Mouse (Mus musculus) cortical plate, adult 2 months (tissue): Measurements from ENCODE around the gene Dnase2a.

Experiments used
- CTCF ChIP-seq: fragments of 200-500 bp; IDR thresholded peaks from 2 replicates; pipeline ENCODE4 v1.5.1; 2011; ENCODE audit warnings: mild to moderate bottlenecking, control low read depth, low read length; ENCODE audit not compliant: insufficient read depth; ENCODE audit errors: extremely low read depth
- POLR2A ChIP-seq: fragments of 200-500 bp; IDR thresholded peaks from 2 replicates; pipeline ENCODE4 v1.6.1; 2011; ENCODE audit warnings: mild to moderate bottlenecking, low read length, control low read depth; ENCODE audit not compliant: insufficient read depth; ENCODE audit errors: extremely low read depth

DNA sequence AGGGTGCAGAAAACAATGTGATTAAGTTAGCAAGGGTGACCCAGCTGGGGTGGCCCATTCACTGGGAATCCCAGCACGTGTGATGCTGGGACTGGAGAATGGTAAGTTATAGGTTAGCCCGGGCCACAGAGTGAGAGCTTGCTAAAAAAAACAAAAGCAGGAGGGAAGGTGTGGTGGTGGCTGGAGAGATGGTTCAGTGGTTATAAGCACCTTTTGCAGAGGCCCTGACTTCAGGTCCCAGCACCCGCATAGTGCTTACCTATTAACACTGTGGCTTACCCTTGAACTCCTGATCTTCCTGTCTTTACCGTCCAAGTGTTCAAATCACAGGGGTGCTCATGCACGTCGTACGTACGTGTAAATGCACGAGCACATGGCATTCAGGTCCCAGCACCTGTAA is 1.3 kb upstream of the Dnase2a start:
- no peak for TF ChIP-seq CTCF
- no peak for TF ChIP-seq POLR2A
